Mouse (Mus musculus) heart, postnatal 4 days (tissue): ENCODE data around the gene Tbc1d24. TPM values are rescaled to one million over a fixed set of nuclear protein-coding genes. Genes with fewer than 3 reads are reported as not detected.
A peak's percentile ranks its signal among the peaks of the same experiment; 100 is the strongest.
"Not testable (repeated sequence)": the region's sequence is repeated elsewhere in the genome, so short reads cannot be mapped to it uniquely, and the experiment has no call there.

Experiments used
- DNase-seq: peaks from one replicate; pipeline ENCODE4 v3.0.0; 2021
- microRNA-seq, 2 experiments: library from miRNA; unstranded; fragments of <30 nt; microRNA quantifications; one replicate each; pipeline ENCODE4 v1.2.0; 2021 to 2022
- total RNA-seq, 2 experiments: library from RNA; stranded (reverse); gene quantifications; 2 replicates each; pipeline ENCODE4 v1.2.3; 2021

Gene Tbc1d24
- total RNA-seq, 2 experiments from 2014 or later = 9.6 to 10.9 TPM

GRCm38 (mm10) chr17:24141425-24141920, 63.9 kb downstream of the Tbc1d24 start:
- DNase-seq = peak; percentile 98

DNA sequence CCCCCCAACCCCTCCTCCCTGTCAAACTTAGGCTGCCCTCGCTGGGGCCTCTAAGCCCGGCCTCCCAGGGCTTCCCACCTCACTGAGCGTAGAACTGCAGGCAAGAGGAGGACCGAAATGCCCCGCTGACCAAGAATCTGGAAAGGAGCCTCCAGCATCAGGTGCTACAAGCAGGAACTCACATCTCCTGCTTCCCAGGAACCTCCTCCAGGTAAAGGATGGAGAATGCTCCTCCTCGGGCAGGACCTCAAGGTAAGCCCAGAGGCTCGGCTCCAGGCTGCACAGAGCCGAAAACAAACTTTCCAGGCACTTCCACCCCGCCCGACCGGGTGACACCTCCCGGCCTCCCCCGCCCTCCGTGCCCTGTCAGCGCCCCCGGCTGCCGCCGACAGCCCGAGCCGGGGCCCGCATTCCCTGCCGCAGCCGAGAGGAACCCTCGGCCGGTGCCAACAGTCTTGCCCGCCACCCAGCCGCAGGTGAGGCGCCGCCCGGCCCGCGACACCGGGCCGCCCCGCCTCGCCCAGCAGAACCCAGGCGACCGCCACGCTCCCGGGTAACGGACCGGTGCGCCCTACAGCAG, 64.4 kb downstream of the Tbc1d24 start:
- DNase-seq = peak; percentile 65

DNA sequence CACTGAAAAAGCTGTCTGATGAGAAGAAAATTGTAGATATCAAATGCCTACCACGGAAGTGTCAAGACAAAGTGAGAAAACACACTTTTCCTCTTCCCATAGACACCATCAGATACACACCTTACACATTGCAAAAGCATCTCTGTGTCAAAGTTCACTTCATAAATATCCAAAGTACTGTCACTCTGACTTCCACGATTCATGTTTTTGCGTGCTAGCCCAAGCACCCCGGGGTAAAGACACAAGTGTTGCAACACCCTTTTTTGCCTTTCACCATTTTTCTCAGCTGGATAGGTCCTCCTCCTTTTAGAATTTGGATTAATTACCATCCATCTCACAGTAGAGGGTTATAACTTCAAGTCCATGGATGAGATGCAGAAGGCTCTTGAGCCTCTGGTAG, 65.4 kb downstream of the Tbc1d24 start:
- DNase-seq = no peak

GRCm38 (mm10) chr17:24139256-24139655, 66.1 kb downstream of the Tbc1d24 start:
- DNase-seq = no peak

DNA sequence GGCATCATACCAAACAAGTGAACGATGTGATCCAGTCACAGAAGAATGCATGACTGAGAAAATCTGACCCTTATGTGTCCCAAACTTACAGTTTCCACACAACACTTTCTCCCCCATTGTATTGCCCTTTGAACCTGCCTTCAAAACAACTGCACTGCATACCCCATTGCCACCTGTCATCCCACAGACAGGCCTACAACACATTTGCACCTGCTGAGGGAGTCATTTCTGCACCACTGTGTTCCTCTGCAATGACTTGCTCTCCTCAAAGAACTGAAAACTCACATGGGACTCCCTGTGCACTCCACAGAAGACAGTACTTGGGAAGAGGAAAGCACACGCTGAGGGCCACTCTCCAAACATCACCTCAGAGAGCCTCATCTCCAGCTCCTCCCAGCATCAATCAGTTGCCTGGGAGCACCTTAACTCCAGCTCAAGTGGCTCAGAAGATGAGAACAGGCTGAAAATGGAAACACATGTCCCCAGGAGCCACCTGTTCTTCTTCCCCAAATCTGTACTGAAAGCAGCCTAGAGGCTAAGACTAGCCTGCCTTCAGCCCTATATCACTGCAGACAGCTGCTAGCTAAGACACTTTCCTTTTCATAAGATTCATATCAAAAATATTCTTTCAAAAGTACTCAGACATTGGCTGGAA, 68.0 kb downstream of the Tbc1d24 start:
- no peak for DNase-seq

GRCm38 (mm10) chr17:24134062-24134461, 71.3 kb downstream of the Tbc1d24 start:
- no peak for DNase-seq

GRCm38 (mm10) chr17:24132919-24133318, 72.4 kb downstream of the Tbc1d24 start:
- DNase-seq = not testable (repeated sequence)

DNA sequence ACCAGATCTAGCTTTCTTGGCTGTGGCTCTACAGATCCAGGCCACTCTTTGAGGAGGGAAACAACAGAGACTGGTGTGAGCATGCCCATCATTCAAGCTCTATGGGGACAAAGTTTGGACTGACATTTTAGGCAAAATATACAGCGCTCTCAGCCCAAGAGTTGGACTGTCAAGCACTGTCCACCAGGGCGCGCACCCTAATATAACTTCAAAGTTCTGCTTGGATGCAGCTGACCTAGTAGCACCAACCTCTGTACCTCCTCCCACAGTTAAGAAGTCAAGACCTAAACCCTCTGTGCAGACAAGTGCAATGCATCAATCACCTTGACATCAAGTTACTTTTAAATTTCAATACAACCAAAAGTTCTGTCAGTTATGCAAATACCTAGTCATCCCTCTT, 73.8 kb downstream of the Tbc1d24 start:
- no peak for DNase-seq

- not testable (repeated sequence) for DNase-seq
These were observed 76.1 kb downstream of the Tbc1d24 start for GRCm38 (mm10) chr17:24129246-24129645.

DNA sequence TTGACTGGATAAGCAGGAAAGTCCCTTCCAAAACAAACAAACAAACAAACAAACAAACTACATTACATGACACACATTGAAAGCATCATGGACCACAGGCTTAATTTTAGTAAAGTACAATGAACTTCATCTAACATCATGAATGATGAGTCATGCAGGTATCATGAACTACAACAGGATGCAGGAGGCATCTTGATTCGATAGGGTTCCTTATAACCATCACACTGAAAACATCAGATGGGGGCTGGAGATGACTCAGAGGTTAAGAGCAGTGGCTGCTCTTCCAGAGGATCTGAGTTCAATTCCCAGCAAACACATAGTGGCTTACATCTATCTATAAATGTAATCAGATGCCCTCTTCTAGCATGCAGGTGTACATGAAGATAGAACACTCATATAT, 77.8 kb downstream of the Tbc1d24 start:
- no peak for DNase-seq

DNA sequence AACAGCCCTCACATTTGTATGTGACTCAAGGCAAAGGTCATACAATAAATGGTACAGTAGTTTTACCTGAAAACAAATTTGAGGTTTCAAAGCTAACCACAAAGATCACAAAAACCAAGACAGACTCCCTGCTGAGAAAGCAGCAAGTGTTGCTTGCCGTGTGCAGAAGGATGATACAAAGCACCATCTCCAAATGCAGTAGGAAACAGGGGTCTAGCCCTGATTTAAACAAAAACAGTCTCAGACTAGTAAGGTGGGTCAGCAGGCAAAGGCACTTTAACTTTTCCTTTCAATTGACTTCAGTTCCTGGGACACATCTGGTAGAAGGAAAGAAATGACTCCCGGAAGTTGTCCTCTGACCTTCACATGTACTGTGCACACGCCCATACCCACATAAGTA, 78.6 kb downstream of the Tbc1d24 start:
- DNase-seq = no peak

Small RNA genes lying within 50 kb of the gene (microRNA-seq; reads per million reads assigned to microRNA genes)
- gene Mir5134 (3.5 to 4.9 reads per million in 2 experiments), gene Mir6965 (0 to 0.61 reads per million in 2 experiments)

Other genes starting within 250 kb of the Tbc1d24 start
- not detected for gene Prss30, start 225.0 kb downstream of the Tbc1d24 start, total RNA-seq
- gene Prss22, start 207.5 kb downstream of the Tbc1d24 start, total RNA-seq = not detected
- not detected for gene Prss27, start 167.4 kb downstream of the Tbc1d24 start, total RNA-seq
- 10 to 100 TPM; 25.4 to 26.0 TPM for gene Kctd5, start 132.1 kb downstream of the Tbc1d24 start, total RNA-seq
- gene Pdpk1, start 54.6 kb downstream of the Tbc1d24 start, total RNA-seq = 10 to 100 TPM; 62.1 to 62.6 TPM
- gene Amdhd2, start 41.8 kb downstream of the Tbc1d24 start, total RNA-seq = 10 to 100 TPM; 19.5 to 19.6 TPM
- 100 to 1,000 TPM; 291 to 298 TPM for gene Atp6v0c, start 35.9 kb downstream of the Tbc1d24 start, total RNA-seq
- gene Ntn3, start 4.0 kb upstream of the Tbc1d24 start, total RNA-seq = 1 to 10 TPM; 2.3 to 2.4 TPM
- gene Tedc2, start 15.3 kb upstream of the Tbc1d24 start, total RNA-seq = 1 to 10 TPM; 4.2 to 5.1 TPM
- gene Ccnf, start 45.9 kb upstream of the Tbc1d24 start, total RNA-seq = 10 to 100 TPM; 18.1 to 20.1 TPM
- under 1 TPM in 1 of 2 experiments, not detected in 1; 0.05 TPM for gene Abca17, start 145.5 kb upstream of the Tbc1d24 start, total RNA-seq
- gene Abca3, start 146.4 kb upstream of the Tbc1d24 start, total RNA-seq = 10 to 100 TPM; 14.7 to 16.8 TPM
- 100 to 1,000 TPM; 130 to 135 TPM for gene Rnps1, start 209.0 kb upstream of the Tbc1d24 start, total RNA-seq
- gene Eci1, start 221.1 kb upstream of the Tbc1d24 start, total RNA-seq = 100 to 1,000 TPM; 323 to 342 TPM
- 1 to 10 TPM; 1.0 to 1.5 TPM for gene Dnase1l2, start 237.5 kb upstream of the Tbc1d24 start, total RNA-seq